Mouse (Mus musculus) ES-CJ7 (cell line): ENCODE measurements around the gene Ccdc134.

Experiments used
- DNase-seq: peaks from one replicate; pipeline ENCODE4 v3.0.0; 2011; ENCODE audit warnings: low read depth, low spot score

Gene Ccdc134

DNA sequence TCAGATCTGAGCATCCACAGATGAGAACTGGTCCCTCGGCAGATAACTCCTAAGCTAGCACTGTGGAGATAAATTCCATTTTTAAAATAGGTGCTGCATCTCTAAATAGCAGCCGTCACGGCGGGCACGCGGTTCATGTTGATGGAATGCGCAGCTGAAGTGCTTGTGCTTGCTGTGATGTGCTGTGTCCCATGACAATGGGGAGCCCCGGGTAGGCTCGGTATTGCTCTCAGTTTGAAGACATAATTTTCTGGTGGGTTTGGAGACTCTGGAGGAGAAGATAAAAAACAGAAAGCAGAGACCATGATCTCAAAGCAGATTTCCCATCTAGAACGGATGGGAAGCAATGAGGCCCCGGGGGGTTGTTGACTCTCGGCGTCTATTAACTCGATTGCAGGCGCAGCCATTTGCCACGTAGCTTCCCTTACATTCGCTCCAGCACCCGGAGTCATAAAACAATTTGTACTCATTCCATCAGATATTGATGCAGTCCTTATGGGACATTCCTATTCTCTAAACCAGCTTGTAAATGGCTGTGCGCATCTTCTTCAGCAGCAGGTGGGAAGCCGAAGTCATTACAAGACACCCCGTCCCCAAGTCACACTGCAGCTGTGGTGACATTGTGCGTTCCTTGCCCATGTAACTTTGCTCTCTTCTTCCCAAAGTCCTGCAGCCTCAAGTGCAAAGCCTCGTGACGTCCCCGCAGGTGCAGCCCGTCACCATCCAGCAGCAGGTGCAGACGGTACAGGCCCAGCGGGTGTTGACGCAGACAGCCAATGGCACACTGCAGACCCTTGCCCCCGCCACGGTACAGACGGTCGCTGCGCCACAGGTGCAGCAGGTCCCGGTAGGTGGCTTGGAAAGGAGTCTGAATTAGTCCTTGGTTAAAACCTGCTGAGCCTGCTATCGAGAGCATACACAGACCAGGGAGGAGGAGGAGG lies 43.0 kb downstream of the Ccdc134 start:
- no peak for DNase-seq

DNA sequence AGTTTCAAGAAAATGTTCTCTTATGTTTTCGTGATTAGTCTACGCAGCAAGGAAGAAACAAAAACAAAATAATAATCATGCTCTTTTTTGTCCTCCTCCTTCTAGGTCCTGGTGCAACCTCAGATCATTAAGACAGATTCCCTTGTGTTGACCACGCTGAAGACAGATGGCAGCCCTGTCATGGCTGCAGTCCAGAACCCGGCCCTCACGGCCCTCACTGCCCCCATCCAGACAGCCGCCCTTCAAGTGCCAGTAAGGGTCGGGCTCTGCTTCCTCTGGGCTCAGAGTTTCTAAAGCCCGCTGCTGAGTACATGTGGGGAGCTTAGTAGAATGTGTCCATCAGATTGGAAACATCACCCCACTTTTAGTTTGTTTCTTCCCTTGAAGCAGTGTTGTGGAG lies 44.9 kb downstream of the Ccdc134 start:
- no peak for DNase-seq

DNA sequence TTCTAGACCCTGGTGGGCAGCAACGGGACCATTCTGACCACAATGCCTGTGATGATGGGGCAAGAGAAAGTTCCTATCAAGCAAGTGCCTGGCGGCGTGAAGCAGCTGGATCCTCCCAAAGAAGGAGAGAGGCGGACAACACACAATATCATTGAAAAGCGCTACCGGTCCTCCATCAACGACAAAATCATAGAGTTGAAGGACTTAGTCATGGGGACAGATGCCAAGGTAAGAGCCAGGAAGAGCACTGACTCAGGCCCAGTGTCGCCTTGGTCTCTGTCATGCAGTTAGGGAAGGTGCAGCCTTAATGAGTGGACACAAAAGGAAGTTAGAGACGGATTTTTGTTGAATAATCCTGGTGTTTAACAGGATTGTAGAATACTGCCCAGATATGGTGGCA lies 47.4 kb downstream of the Ccdc134 start:
- no peak for DNase-seq

DNA sequence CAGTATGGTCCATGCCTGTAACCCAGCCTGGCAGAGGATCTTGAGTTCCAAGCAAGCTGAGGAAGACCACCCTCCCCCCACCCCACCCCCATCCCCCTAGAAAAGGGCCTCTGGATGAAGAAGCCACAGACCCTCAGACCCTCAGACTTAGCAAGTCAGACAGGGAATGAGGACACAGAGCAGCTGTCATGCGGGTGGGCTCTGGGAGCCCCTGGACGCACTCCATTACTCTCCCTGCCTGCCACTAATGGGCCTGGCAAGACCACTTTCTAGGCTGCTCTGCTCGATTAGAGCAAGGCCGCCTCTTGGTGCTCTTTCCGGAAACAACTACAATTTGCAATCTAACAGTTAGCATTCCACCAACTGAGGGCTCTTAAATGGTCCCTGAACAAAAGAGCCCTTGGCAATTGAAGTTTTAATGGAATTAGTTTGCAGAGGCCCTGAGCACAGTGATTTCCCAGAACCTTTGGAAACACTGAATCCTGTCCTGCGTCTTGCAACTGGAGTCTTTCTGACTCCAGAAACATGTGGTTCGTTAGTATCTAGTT lies 50.1 kb downstream of the Ccdc134 start:
- DNase-seq, result peak; percentile 47

DNA sequence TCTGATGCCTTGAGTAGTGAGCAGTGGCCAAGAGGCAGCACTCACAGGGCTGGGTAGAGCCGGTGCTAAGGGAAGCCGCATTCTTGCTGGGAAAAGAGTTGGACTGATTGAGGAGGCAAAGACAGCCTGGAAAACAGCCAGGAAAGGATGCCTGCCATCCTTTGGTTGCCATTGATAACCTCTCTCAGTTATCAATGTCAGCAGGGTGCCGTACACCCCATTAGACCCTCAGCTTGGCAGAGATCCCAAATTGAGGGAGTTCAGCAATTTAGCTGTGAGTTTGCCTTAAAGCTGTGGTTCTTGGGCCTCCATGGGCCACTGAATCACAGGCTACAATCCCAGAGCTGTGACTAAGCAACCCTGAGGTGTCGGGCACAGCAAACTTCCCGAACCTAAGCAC lies 53.4 kb downstream of the Ccdc134 start:
- no peak for DNase-seq

DNA sequence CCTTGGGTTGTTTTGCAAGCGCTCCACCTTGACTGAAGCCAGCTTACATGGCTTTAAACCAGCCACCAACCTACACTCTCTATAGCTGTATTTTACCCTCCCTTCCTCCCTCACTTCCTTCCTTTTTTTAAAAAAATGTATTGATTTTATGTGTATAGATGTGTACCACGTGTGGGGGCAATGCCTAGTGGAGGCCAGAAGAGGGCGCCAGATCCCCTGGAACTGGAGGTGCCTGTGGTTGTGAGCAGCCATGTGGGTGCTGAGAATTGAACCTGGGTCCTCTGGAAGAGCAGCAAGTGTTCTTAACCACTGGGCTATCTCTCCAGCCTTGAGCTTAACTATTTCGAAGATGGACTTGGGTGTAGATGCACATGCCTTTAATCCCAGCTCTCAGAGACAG lies 54.6 kb downstream of the Ccdc134 start:
- no peak for DNase-seq

DNA sequence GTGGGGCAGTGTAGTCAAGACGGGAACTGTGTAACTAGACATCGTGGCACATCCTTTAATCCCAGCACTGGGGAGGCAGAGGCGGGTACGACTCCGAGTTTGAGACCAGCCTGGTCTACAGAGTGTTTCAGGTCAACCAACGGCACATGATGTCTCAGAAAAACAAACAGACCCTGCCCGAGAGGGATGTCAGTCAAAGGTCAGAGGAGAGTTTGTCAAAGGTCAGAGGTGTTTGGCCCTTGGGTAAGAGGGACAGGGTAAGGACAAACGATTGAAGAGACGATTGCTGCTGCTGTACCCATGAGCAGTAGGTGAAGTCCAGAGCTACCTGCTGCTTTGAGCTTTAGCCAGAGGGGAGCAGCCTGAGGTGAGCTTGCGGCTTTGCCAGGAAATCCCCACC lies 55.9 kb downstream of the Ccdc134 start:
- no peak for DNase-seq

DNA sequence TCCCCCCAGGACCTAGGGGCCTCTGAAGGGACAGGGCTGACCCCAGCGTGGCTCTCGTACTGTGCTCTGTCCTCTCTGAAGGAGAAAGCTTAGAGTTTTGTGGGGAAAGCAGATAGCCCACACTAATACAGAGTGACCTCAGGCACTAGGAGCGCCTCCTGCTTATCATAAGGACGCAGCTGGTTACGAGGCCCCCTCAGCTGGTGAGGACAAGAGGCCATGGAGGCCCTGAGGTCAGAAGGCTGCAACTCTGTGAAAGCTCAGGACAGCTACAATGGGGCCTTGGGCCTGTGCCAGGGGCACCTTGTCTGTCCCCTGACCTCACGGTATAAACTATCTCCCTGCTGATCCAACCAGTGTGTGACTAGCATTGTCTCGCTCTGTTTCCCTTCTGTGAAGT lies 56.5 kb downstream of the Ccdc134 start:
- no peak for DNase-seq

DNA sequence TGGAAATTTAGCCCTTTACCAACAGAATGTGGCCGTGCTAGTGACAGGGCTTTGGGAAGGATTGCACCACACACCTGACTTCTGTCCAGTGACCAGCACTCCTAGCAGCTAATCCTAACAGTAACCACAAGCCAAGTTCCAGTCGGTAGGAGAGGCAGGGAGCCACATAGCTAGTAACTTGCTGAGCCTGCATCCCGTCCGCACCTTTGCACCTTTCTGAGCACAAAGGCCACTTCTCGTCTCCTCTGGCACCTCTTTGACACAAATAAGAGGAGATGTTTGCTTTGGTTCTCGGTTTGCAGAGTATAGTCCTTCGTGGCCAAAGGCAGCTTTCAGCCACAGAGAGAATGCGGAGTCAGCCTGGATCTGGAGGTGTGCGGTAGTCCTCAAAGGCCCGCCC lies 56.9 kb downstream of the Ccdc134 start:
- DNase-seq, result no peak

DNA sequence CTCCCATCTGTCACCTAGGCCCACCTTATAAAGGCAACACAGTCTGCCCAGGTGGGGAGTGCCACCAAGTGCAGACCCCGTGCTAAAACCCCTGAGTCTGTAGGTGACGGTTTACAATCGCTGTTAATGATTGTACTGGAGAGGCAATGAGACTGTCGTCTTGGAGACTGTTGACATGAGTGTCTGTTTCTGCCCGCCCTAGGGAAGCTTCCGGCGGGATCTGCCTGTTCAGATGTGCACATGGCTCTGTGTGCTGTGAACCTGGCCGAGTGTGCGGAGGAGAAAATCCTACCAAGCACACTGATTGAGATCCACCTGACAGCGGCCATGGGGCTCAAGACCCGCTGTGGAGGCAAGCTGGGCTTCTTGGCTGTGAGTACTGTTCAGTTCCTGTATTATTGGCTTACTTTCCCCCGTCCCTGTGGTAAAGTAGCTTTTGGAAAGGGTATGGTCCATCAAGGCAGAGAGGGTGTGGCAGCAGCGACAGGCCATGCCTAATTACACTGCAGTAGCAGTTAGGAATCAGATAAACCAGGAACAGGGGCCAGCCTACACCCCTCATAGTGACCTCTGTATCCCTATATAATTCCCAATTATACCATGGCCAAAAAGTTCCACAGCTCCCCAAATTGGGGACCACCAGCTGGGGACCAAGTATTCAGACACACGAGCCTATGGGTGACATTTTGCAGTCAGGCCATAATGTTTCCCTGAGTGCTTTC lies 57.5 kb downstream of the Ccdc134 start:
- no peak for DNase-seq

DNA sequence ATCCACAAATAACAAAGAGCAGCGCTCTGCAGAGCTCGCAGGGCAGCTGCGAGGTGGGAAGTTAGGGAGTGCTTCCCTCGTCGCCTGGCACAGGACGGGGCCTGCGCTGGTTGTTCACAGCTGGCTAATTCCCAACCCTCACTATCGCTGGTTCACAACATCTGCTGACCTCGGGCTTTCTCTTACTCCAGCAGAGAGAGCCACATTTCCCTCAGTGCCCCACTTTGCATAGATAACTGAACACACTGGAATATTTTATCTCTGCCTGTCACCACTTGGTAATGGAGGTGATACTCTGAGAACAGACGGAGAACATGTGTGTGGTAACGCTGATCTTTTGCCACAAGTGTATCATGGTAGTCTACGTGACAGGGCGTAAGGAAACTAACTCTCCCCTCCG lies 58.4 kb downstream of the Ccdc134 start:
- DNase-seq, result no peak

DNA sequence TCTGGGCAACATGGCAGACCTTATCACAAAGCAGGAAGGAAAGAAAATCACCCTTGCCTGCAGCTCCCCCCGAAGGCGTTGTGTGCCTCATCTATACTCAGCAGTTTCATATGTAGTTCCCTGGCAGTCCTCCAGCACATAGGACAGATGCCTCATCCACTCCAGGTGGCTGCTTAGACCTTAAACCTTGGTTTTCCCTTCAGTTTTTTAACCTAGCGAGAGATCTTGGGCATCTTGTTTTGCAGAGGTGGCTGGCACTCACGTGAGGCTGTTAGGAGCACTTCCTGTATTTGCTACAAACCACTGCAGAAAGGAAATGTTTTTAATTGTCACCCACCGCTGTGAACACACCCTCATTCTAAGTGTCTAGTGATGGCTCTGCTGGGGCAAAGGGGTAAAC lies 59.2 kb downstream of the Ccdc134 start:
- no peak for DNase-seq

DNA sequence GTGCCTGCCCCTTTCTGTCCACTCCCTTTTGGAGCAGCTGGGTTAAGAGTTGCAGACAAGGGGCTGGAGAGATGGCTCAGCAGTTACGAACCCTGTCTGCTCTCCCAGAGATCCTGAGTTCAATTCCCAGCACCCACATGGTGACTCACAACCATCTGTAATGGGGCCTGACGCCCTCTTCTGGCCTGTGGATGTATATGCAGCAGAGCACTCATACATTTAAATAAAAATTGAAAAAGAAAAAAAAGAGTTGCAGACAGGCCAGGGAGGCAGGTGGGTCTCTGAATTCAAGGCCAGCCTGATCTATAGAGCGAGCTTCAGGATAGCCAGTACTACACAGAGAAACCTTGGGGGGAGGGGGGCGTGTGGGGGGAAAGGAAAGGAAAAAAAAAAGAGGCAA lies 59.7 kb downstream of the Ccdc134 start:
- DNase-seq, result peak; percentile 58

DNA sequence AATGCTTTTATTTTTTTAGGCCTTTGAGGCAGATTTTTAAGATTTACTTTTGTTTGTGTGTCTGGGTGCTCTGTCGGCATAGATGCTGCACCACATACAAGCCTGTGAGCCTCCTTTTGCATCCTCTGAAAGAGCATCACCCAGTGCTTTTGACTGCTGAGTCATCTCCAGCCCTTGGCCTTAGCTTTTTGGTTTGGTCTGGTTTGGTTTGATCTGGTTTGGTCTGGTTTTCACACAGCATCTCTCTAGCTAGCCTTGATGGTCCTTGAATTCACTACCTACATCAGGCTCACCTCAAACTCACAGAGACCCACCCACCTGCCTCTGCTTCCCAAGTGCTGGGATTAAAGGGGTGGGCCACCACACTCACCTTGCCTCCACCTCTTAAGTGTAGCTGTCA lies 60.2 kb downstream of the Ccdc134 start:
- peak; percentile 97 for DNase-seq

DNA sequence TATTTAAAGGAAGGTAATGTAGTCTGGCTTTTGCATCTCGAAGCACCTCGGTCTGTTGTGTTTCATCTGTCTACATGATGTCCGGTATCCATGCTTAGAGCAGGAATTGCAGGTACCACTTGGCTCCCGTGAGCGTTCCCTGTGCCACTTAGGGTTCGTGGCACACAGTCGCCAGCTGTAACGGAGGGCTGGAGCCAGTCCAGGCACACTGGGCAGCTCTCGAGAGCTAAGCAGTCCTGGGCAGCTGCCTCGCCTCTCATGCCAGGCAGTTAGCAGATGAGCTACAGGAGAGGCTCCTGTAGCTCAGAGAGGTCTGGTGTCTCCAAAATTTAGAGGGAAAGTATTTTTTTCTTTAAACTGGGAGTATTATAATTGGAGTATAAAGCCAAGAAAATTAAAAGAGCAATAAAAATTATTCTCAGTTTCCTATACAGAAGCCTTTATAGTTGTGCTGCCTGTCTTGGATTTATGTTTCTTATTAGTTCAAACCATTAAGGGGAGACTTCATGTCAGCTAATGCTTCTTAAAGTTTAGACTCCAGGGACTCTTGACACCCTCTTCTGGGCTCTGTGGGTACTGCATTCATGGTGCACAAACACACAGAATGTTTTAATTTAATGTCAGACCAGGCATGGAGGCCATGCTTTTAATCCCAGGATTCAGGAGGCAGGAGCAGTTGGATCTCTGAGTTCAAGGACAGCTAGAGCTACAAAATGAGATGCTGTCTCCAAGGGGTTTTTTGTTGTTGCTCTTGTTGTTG lies 60.9 kb downstream of the Ccdc134 start:
- DNase-seq, result peak; percentile 84
